Mouse (Mus musculus) MEL (cell line): Measurements from ENCODE around the gene Tbxas1. TPM values are rescaled to one million over a fixed set of nuclear protein-coding genes. Genes with fewer than 3 reads are reported as not detected.

Source experiments
- DNase-seq: peaks from one replicate; pipeline ENCODE4 v3.0.0; 2011; ENCODE audit warnings: low read depth, low spot score
- H3K27ac ChIP-seq: 2 replicates; pipeline ENCODE4 v1.5.1; 2012; ENCODE audit warnings: low read depth, mild to moderate bottlenecking, control low read depth, low read length, moderate library complexity; ENCODE audit not compliant: control insufficient read depth
- H3K27me3 ChIP-seq, 2 experiments: fragments of 150-350 bp in 1 of 2; sonication (generic) in 1 of 2; 2 replicates each; pipeline ENCODE4 v1.6.1; 2012; ENCODE audit warnings: low read length in 2 of 2, mild to moderate bottlenecking in 2 of 2, improper control_type of control experiment in 1 of 2, moderate library complexity in 1 of 2; ENCODE audit not compliant: insufficient read depth in 2 of 2, control insufficient read depth in 1 of 2
- H3K36me3 ChIP-seq, 2 experiments: 2 replicates each; pipeline ENCODE4 v1.6.1; 2012 to 2014; ENCODE audit warnings: low read length in 2 of 2, improper control_type of control experiment in 1 of 2, inconsistent platforms in 1 of 2, mild to moderate bottlenecking in 1 of 2; ENCODE audit not compliant: insufficient read depth in 2 of 2, control insufficient read depth in 1 of 2
- H3K4me1 ChIP-seq, 2 experiments: fragments of 150-350 bp in 1 of 2; sonication (generic) in 1 of 2; 2 replicates each; pipeline ENCODE4 v1.6.1; 2012; ENCODE audit warnings: low read length in 2 of 2, improper control_type of control experiment in 1 of 2, mild to moderate bottlenecking in 1 of 2; ENCODE audit not compliant: insufficient read depth in 2 of 2, control insufficient read depth in 1 of 2
- H3K4me3 ChIP-seq, 2 experiments: fragments of 150-350 bp in 1 of 2; sonication (generic) in 1 of 2; 2 replicates each; pipeline ENCODE4 v1.5.1; 2012; ENCODE audit warnings: low read depth in 2 of 2, low read length in 2 of 2, mild to moderate bottlenecking in 2 of 2, moderate library complexity in 2 of 2, control low read depth in 1 of 2, improper control_type of control experiment in 1 of 2; ENCODE audit not compliant: control insufficient read depth in 1 of 2, insufficient read depth in 1 of 2
- H3K79me2 ChIP-seq: 2 replicates; pipeline ENCODE4 v1.6.1; 2012; ENCODE audit warnings: mild to moderate bottlenecking, low read length, moderate library complexity; ENCODE audit not compliant: control insufficient read depth, poor library complexity, insufficient read depth
- H3K9ac ChIP-seq: 2 replicates; pipeline ENCODE4 v1.6.1; 2012; ENCODE audit warnings: low read depth, mild to moderate bottlenecking, control low read depth, low read length, moderate library complexity; ENCODE audit not compliant: control insufficient read depth, poor library complexity, severe bottlenecking
- H3K9me3 ChIP-seq: fragments of 150-350 bp; sonication (generic); replicated peaks from 2 replicates; pipeline ENCODE4 v1.6.1; 2012; ENCODE audit warnings: mild to moderate bottlenecking, low read length, improper control_type of control experiment, moderate library complexity; ENCODE audit not compliant: insufficient read depth
- BHLHE40 ChIP-seq: IDR thresholded peaks from 2 replicates; pipeline ENCODE4 v1.6.1; 2012; ENCODE audit warnings: low read depth, mild to moderate bottlenecking, inconsistent platforms, low read length, improper control_type of control experiment, borderline replicate concordance
- CTCF ChIP-seq, 3 experiments: IDR thresholded peaks in 2 of 3; conservative IDR thresholded peaks in 1 of 3; 2 replicates each; pipeline ENCODE4 v1.5.1; 2011 to 2012; ENCODE audit warnings: low read length in 3 of 3, low read depth in 2 of 3, mild to moderate bottlenecking in 2 of 3, improper control_type of control experiment in 1 of 3, inconsistent platforms in 1 of 3, mixed read lengths in 1 of 3, moderate library complexity in 1 of 3; ENCODE audit not compliant: control insufficient read depth in 1 of 3, insufficient read depth in 1 of 3, poor library complexity in 1 of 3, severe bottlenecking in 1 of 3
- EP300 ChIP-seq, 2 experiments: IDR thresholded peaks; 2 replicates each; pipeline ENCODE4 v1.6.1; 2011; ENCODE audit warnings: improper control_type of control experiment in 2 of 2, low read length in 2 of 2, low read depth in 1 of 2, mild to moderate bottlenecking in 1 of 2
- KAT2A ChIP-seq: conservative IDR thresholded peaks from 2 replicates; pipeline ENCODE4 v1.6.1; 2012; ENCODE audit warnings: low read depth, low read length, improper control_type of control experiment, inconsistent platforms
- MAFK ChIP-seq: IDR thresholded peaks from 2 replicates; pipeline ENCODE4 v1.6.1; 2011; ENCODE audit warnings: low read depth, mild to moderate bottlenecking, low read length, improper control_type of control experiment, borderline replicate concordance
- MEF2A ChIP-seq: IDR thresholded peaks from 2 replicates; pipeline ENCODE4 v1.6.1; 2014; ENCODE audit warnings: low read depth, mild to moderate bottlenecking, inconsistent platforms, low read length, improper control_type of control experiment; ENCODE audit not compliant: poor library complexity, insufficient replicate concordance, severe bottlenecking; ENCODE audit errors: extremely low read depth
- MYC ChIP-seq: IDR thresholded peaks from 2 replicates; pipeline ENCODE4 v1.6.1; 2011; ENCODE audit warnings: low read depth, mild to moderate bottlenecking, low read length, improper control_type of control experiment, moderate library complexity
- NELFE ChIP-seq: IDR thresholded peaks from 2 replicates; pipeline ENCODE4 v1.6.1; 2011; ENCODE audit warnings: low read depth, low read length, improper control_type of control experiment
- POLR2A ChIP-seq, 2 experiments: IDR thresholded peaks; 2 replicates each; pipeline ENCODE4 v1.6.1; 2011 to 2012; ENCODE audit warnings: low read length in 2 of 2, mild to moderate bottlenecking in 2 of 2, control low read depth in 1 of 2, improper control_type of control experiment in 1 of 2, low read depth in 1 of 2, moderate library complexity in 1 of 2; ENCODE audit not compliant: control insufficient read depth in 1 of 2, insufficient read depth in 1 of 2, poor library complexity in 1 of 2
- POLR2AphosphoS2 ChIP-seq: IDR thresholded peaks from 2 replicates; pipeline ENCODE4 v1.6.1; 2011; ENCODE audit warnings: low read length, improper control_type of control experiment
- POLR2AphosphoS5 ChIP-seq: IDR thresholded peaks from 2 replicates; pipeline ENCODE4 v1.6.1; 2012; ENCODE audit warnings: low read depth, borderline replicate concordance, mild to moderate bottlenecking, inconsistent platforms, low read length, moderate library complexity, mixed read lengths
- UBTF ChIP-seq: IDR thresholded peaks from 2 replicates; pipeline ENCODE4 v1.6.1; 2012; ENCODE audit warnings: low read depth, mild to moderate bottlenecking, inconsistent platforms, low read length, improper control_type of control experiment, moderate library complexity, borderline replicate concordance; ENCODE audit not compliant: insufficient read depth
- USF1 ChIP-seq: IDR thresholded peaks from 2 replicates; pipeline ENCODE4 v1.6.1; 2014; ENCODE audit warnings: low read depth, mild to moderate bottlenecking, inconsistent platforms, low read length, improper control_type of control experiment, moderate library complexity
- USF2 ChIP-seq, 2 experiments: IDR thresholded peaks; 2 replicates each; pipeline ENCODE4 v1.6.1; 2011 to 2012; ENCODE audit warnings: improper control_type of control experiment in 2 of 2, low read length in 2 of 2, borderline replicate concordance in 1 of 2, inconsistent platforms in 1 of 2, low read depth in 1 of 2, mild to moderate bottlenecking in 1 of 2; ENCODE audit not compliant: insufficient read depth in 1 of 2
- ZMIZ1 ChIP-seq: IDR thresholded peaks from 2 replicates; pipeline ENCODE4 v1.6.1; 2012; ENCODE audit warnings: low read depth, mild to moderate bottlenecking, inconsistent platforms, low read length, improper control_type of control experiment, moderate library complexity
- ZNF384 ChIP-seq: IDR thresholded peaks from 2 replicates; pipeline ENCODE4 v1.6.1; 2012; ENCODE audit warnings: low read depth, mild to moderate bottlenecking, inconsistent platforms, low read length, improper control_type of control experiment
- polyA plus RNA-seq, 2 experiments: library from polyadenylated mRNA; stranded (reverse) in 1 of 2; unstranded in 1 of 2; fragments of >175 nt in 1 of 2; fragments of >200 nt in 1 of 2; gene quantifications; 2 replicates each; pipeline versions ENCODE4 v1.2.1 to v1.2.4; 2012; ENCODE audit warnings: low replicate concordance in 2 of 2, low read depth in 1 of 2; ENCODE audit not compliant: insufficient read length in 2 of 2, insufficient read depth in 1 of 2, missing spikeins in 1 of 2
- total RNA-seq: library from RNA; depleted of rRNA; stranded (reverse); fragments of 300-350 nt; gene quantifications from 2 replicates; pipeline ENCODE4 v1.2.3, GENCODE M21; 2012

Gene Tbxas1
- total and polyA plus RNA-seq, 3 experiments, result 0.54 to 2.7 TPM; not detected in 1

DNA sequence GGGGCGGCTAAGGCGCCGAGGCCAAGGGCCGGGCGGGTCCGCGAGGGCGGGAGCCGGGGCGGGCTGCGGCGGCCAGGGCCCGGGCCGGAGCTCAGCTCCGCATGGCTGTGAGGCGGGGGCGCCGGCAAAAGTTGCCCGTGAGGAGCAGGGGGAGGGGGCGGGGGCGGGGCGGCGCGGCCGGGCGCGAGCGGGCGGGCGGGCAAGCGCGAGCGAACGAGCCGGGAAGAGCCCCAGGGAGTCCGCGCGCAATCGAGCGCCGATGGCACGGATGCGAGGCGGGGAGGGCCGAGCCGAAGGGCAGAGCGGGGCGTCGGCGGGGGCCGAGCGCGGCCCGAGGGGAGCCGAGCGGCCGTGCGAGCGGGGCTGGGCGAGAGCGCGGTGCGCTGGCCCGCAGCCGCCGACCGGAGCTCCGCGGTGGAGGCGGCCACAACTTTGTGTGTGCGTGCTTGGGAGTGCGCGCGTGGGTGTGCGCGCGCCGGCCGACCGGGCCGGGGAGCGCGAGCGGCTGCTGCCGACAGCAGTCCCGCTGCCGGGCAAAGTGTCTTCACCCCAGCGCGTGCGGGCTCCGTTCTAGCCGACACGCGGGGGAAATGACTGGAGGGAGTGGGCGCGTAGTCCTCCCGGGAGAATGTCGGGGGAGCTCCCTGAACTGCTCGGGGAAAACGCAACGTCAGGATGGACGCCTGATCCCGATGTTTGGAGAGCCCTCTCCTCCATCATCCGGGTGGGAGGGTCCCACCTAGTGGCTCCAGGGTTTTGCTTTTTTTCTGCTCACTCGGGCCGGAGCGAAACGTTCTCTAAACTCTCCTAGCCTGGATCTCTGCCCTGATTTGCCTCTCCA is 1.1 kb downstream of the Tbxas1 start, which contains the start of gene Hipk2 (continued):
- no peak for TF ChIP-seq MEF2A
- no peak for TF ChIP-seq USF1
- TF ChIP-seq NELFE, result no peak
- no peak for TF ChIP-seq BHLHE40
- TF ChIP-seq CTCF (IDR thresholded peaks at IDR 0.05 in 2 of 3, conservative IDR thresholded peaks at IDR 0.05 in 1 of 3; ENCODE audit: control insufficient read depth in 1 of 3, insufficient read depth in 1 of 3, low read depth in 2 of 3, low read length in 3 of 3, poor library complexity in 1 of 3, severe bottlenecking in 1 of 3), result no peak
- no peak for TF ChIP-seq ZMIZ1
- no peak for TF ChIP-seq UBTF
- no peak for TF ChIP-seq EP300 (IDR thresholded peaks at IDR 0.05; ENCODE audit: low read depth in 1 of 2, low read length in 2 of 2)
- TF ChIP-seq MAFK, result no peak
- TF ChIP-seq, all 39 proteins: peak for 5

DNA sequence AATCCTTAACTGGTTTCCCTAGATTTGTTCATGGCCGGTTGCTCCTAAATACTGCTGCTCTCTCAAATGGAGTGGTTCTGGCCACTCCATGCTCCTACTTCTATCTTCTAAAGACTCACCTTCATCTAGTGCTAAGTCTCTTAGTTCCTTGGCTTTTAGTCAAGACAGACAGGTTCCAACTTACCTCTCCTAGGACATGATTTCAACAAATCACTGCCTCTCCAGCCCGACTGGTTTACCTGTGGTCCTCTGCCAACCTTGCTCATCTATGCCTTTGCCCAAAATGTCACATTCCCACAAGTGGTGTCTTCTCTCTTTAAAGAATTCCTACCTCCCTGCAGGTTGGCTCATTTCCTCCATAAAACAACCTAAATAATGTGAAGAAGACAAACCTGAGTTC is 2.5 kb downstream of the Tbxas1 start:
- peaks cover 9 to 12% of the 10 kb centered on the region in 2 experiments for H3K27me3 ChIP-seq
- peaks cover 0 to 5% of the 10 kb centered on the region in 2 experiments; a peak in 1 of 4 replicates for H3K36me3 ChIP-seq
- no peak for DNase-seq
- no peaks in the 10 kb centered on the region for H3K9me3 ChIP-seq
- H3K27ac ChIP-seq, result no peak overlapping the region
- H3K79me2 ChIP-seq, result peaks cover 10% of the 10 kb centered on the region
- H3K4me3 ChIP-seq, result no peak overlapping the region
- H3K4me1 ChIP-seq, result peaks cover 3 to 11% of the 10 kb centered on the region in 2 experiments; a peak in 3 of 4 replicates
- no peak overlapping the region for H3K9ac ChIP-seq
- TF ChIP-seq KAT2A, result no peak
- TF ChIP-seq POLR2A (IDR thresholded peaks at IDR 0.05; ENCODE audit: control insufficient read depth in 1 of 2, insufficient read depth in 1 of 2, low read depth in 1 of 2, low read length in 2 of 2, poor library complexity in 1 of 2), result no peak
- no peak for TF ChIP-seq MEF2A
- no peak for TF ChIP-seq ZNF384
- TF ChIP-seq USF2 (IDR thresholded peaks at IDR 0.05; ENCODE audit: borderline replicate concordance in 1 of 2, insufficient read depth in 1 of 2, low read depth in 1 of 2, low read length in 2 of 2), result no peak
- no peak for TF ChIP-seq POLR2AphosphoS5
- no peak for TF ChIP-seq MYC
- TF ChIP-seq POLR2AphosphoS2, result no peak
- TF ChIP-seq BHLHE40, result no peak
